In genomic region chr7:126199691-126200102, GRCm38 (mm10) we compare ENCODE assay signal across 8 mouse cellular contexts. TPM values are rescaled to one million over a fixed set of nuclear protein-coding genes. Genes with fewer than 3 reads are reported as not detected.
A peak's percentile ranks its signal among the peaks of the same experiment; 100 is the strongest.
DNase-seq lines count a peak whose midpoint lies in the region; ATAC-seq and TF ChIP-seq lines count a peak whose summit lies in the region.

No protein-coding gene starts in this region.

- peak overlapping the region; percentile 91 for H3K4me2 ChIP-seq in heart, embryonic 11.5 days
- H3K4me2 ChIP-seq in kidney, postnatal 0 days (ENCODE audit: low read length) = peak overlapping the region; percentile 72
- peak overlapping the region; percentile 94 for H3K4me2 ChIP-seq in liver, embryonic 15.5 days
- H3K4me2 ChIP-seq in neural tube, embryonic 11.5 days (ENCODE audit: low read depth) = peak overlapping the region; percentile 76

- peak overlapping the region; percentile 96 for H3K27ac ChIP-seq in embryonic facial prominence, embryonic 10.5 days (replicated peaks)
- H3K27ac ChIP-seq in heart, embryonic 11.5 days (ENCODE audit: low read depth, low read length) = peak overlapping the region; percentile 89
- peak overlapping the region; percentile 90 for H3K27ac ChIP-seq in kidney, postnatal 0 days
- peak overlapping the region; percentile 84 for H3K27ac ChIP-seq in liver, embryonic 15.5 days (replicated peaks)
- peak overlapping the region; percentile 81 for H3K27ac ChIP-seq in neural tube, embryonic 11.5 days (ENCODE audit: low read depth, low read length)

- no peaks in the 10 kb centered on the region for H3K9me3 ChIP-seq in embryonic facial prominence, embryonic 10.5 days
- no peaks in the 10 kb centered on the region for H3K9me3 ChIP-seq in heart, embryonic 11.5 days (replicated peaks; ENCODE audit: control insufficient read depth, low read length)
- no peaks in the 10 kb centered on the region for H3K9me3 ChIP-seq in kidney, postnatal 0 days (replicated peaks; ENCODE audit: low read length)
- no peaks in the 10 kb centered on the region for H3K9me3 ChIP-seq in liver, embryonic 15.5 days (replicated peaks)
- H3K9me3 ChIP-seq in neural tube, embryonic 11.5 days (ENCODE audit: control insufficient read depth, low read length) = no peaks in the 10 kb centered on the region

- H3K36me3 ChIP-seq in embryonic facial prominence, embryonic 10.5 days (replicated peaks) = 0 out of 2 replicates have a peak, but pooled peaks cover 4% of the 10 kb centered on the region
- no peaks in the 10 kb centered on the region for H3K36me3 ChIP-seq in heart, embryonic 11.5 days (ENCODE audit: control insufficient read depth, insufficient read depth, low read length)
- 0 out of 2 replicates have a peak, but pooled peaks cover 3% of the 10 kb centered on the region for H3K36me3 ChIP-seq in kidney, postnatal 0 days (ENCODE audit: insufficient read depth, low read length)
- no peaks in the 10 kb centered on the region for H3K36me3 ChIP-seq in liver, embryonic 15.5 days (replicated peaks)
- H3K36me3 ChIP-seq in neural tube, embryonic 11.5 days (ENCODE audit: control insufficient read depth, insufficient read depth, low read length) = no peaks in the 10 kb centered on the region

- H3K9ac ChIP-seq in heart, embryonic 11.5 days (ENCODE audit: low read depth, low read length) = peak overlapping the region; percentile 97
- peak overlapping the region; percentile 92 for H3K9ac ChIP-seq in kidney, postnatal 0 days (ENCODE audit: low read depth, low read length)
- H3K9ac ChIP-seq in liver, embryonic 15.5 days = peak overlapping the region; percentile 97
- H3K9ac ChIP-seq in neural tube, embryonic 11.5 days (ENCODE audit: low read length) = peak overlapping the region; percentile 96

- WGBS in embryonic facial prominence, embryonic 10.5 days = under 1% methylated on average over 27 of the region's 27 CpGs
- under 1% methylated on average over 27 of the region's 27 CpGs for WGBS in heart, embryonic 11.5 days (ENCODE audit: insufficient replicate concordance)
- 0% methylated on average over 24 of the region's 27 CpGs for WGBS in kidney, postnatal 0 days
- under 1% methylated on average over 27 of the region's 27 CpGs for WGBS in liver, embryonic 15.5 days (ENCODE audit: insufficient replicate concordance)
- WGBS in neural tube, embryonic 11.5 days = 0% methylated on average over 26 of the region's 27 CpGs

- H3K27me3 ChIP-seq in embryonic facial prominence, embryonic 10.5 days (replicated peaks; ENCODE audit: low read depth, poor library complexity, severe bottlenecking) = no peaks in the 10 kb centered on the region
- no peaks in the 10 kb centered on the region for H3K27me3 ChIP-seq in heart, embryonic 11.5 days (ENCODE audit: control insufficient read depth, insufficient read depth, low read length)
- no peaks in the 10 kb centered on the region for H3K27me3 ChIP-seq in kidney, postnatal 0 days (ENCODE audit: insufficient read depth, low read length)
- peaks cover 3% of the 10 kb centered on the region; the same call in 1 of the 2 replicates for H3K27me3 ChIP-seq in liver, embryonic 15.5 days
- H3K27me3 ChIP-seq in neural tube, embryonic 11.5 days (ENCODE audit: control insufficient read depth, insufficient read depth, low read length) = no peaks in the 10 kb centered on the region

- TF ChIP-seq CTCF in kidney, postnatal 0 days (IDR thresholded peaks at IDR 0.05; ENCODE audit: low read depth) = no peak

- ATAC-seq in heart, embryonic 11.5 days (replicated peaks; ENCODE audit: insufficient number of reproducible peaks, low FRiP score, low TSS enrichment) = peak; percentile 69
- ATAC-seq in kidney, postnatal 0 days (replicated peaks; ENCODE audit: low FRiP score, low read depth) = peak; percentile 62
- ATAC-seq in liver, embryonic 15.5 days (ENCODE audit: insufficient read depth) = peak; percentile 55
- peak; percentile 77 for ATAC-seq in neural tube, embryonic 11.5 days (ENCODE audit: insufficient read depth, low FRiP score, low TSS enrichment)

- H3K4me3 ChIP-seq in embryonic facial prominence, embryonic 10.5 days = peak overlapping the region; percentile 95
- H3K4me3 ChIP-seq in heart, embryonic 11.5 days (ENCODE audit: low read depth, low read length) = peak overlapping the region; percentile 97
- peak overlapping the region; percentile 80 for H3K4me3 ChIP-seq in kidney, postnatal 0 days (replicated peaks; ENCODE audit: low read depth, low read length)
- H3K4me3 ChIP-seq in liver, embryonic 15.5 days (replicated peaks) = peak overlapping the region; percentile 96
- H3K4me3 ChIP-seq in neural tube, embryonic 11.5 days (ENCODE audit: low read depth, low read length) = peak overlapping the region; percentile 93

- H3K4me1 ChIP-seq in embryonic facial prominence, embryonic 10.5 days = peaks cover 25% of the 10 kb centered on the region
- peaks cover 11% of the 10 kb centered on the region for H3K4me1 ChIP-seq in heart, embryonic 11.5 days (ENCODE audit: control insufficient read depth, insufficient read depth, low read length)
- H3K4me1 ChIP-seq in kidney, postnatal 0 days (replicated peaks; ENCODE audit: insufficient read depth, low read length) = 0 out of 2 replicates have a peak, but pooled peaks cover 5% of the 10 kb centered on the region
- peaks cover 49% of the 10 kb centered on the region for H3K4me1 ChIP-seq in liver, embryonic 15.5 days (replicated peaks)
- peaks cover 12% of the 10 kb centered on the region for H3K4me1 ChIP-seq in neural tube, embryonic 11.5 days (ENCODE audit: control insufficient read depth, insufficient read depth, low read length)

- peak; percentile 70 for DNase-seq in CD4-positive helper T cell, adult 2 months (ENCODE audit: low read depth, low spot score)
- peak; percentile 77 for DNase-seq in adrenal gland, postnatal 14 days
- peak; percentile 75 for DNase-seq in embryonic facial prominence, embryonic 10.5 days (ENCODE audit: low spot score)
- peak; percentile 54 for DNase-seq in kidney, postnatal 0 days (ENCODE audit: low spot score)
- peak; percentile 72 for DNase-seq in neural tube, embryonic 11.5 days (ENCODE audit: low spot score)
- peak; percentile 67 for DNase-seq in testis, postnatal 10 days (ENCODE audit: low spot score)

RNA-seq across cellular contexts. Expression of gene Xpo6, which starts 0.6 kb away (rescaled TPM):
- 77.8 and 97.1 TPM in 2 replicates for total RNA-seq in adrenal gland, postnatal 14 days (2021)
- polyA plus RNA-seq in embryonic facial prominence, embryonic 10.5 days (2016; fragmentation: Nextera tagmentation; extraction: Ambion mirVana) = 70.2 and 74.3 TPM in 2 replicates
- 39.9 and 44.3 TPM in 2 replicates for polyA plus RNA-seq in heart, embryonic 11.5 days (2014; fragmentation: Nextera tagmentation; extraction: Ambion mirVana)
- 30.1 and 31.5 TPM in 2 replicates for polyA plus RNA-seq in kidney, postnatal 0 days (2015; fragmentation: Nextera tagmentation; extraction: Ambion mirVana)
- 16.3 and 20.8 TPM in 2 replicates for polyA plus RNA-seq in liver, embryonic 15.5 days (2015; fragmentation: Nextera tagmentation; extraction: Ambion mirVana)
- polyA plus RNA-seq in neural tube, embryonic 11.5 days (2014; fragmentation: Nextera tagmentation; extraction: Ambion mirVana) = 70.0 and 72.9 TPM in 2 replicates

Comparison
In these comparisons a context has a peak if more than half of its experiments do, and no peak if none do; other contexts are left out.
1. Peak in every context shown above with its lines: DNase-seq, ATAC-seq, H3K4me3 ChIP-seq and H3K27ac ChIP-seq.